Mouse (Mus musculus) heart, postnatal 0 days (tissue): ENCODE results near the gene Eipr1.

Source experiments
- CTCF ChIP-seq: IDR thresholded peaks from 2 replicates; pipeline ENCODE4 v1.5.1; 2016; ENCODE audit warnings: antibody characterized with exemption, control low read depth, low read depth
- EP300 ChIP-seq: IDR thresholded peaks from 2 replicates; pipeline ENCODE4 v1.6.1; 2016; ENCODE audit warnings: antibody characterized with exemption, low read depth

DNA sequence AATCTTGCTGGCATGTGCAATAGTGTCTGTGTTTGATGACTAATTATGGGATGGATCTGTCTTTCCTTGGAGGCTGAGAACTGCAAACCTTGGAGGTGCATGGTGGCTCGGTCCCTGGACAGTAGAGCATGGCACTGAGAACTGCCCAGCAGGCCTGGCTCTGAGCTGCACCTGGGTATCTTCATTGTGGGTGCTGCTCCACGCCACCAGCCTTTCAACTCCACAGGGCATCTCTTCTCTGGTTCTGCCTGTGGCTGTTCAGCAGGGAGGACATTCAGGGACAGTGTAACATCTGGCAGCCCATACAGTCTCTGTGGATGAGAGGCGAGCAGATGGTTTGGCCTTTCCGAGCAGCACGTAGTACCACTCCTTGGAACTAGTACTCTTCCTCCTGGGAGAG, 158.2 kb downstream of the Eipr1 start:
- no peak for TF ChIP-seq CTCF
- no peak for TF ChIP-seq EP300
